Mouse (Mus musculus): ENCODE results near the gene Pdzk1ip1.

Gene Pdzk1ip1

GRCm38 (mm10) chr4:115075204-115075915 lies 13.1 kb upstream of the Pdzk1ip1 start:
- DNase-seq (ENCODE audit: low read depth, low spot score): peak; percentile 13

- peak; percentile 9 for DNase-seq (ENCODE audit: low read depth, low spot score)
These were observed 9.4 kb upstream of the Pdzk1ip1 start for GRCm38 (mm10) chr4:115078892-115079820.

GRCm38 (mm10) chr4:115079821-115080349 lies 8.6 kb upstream of the Pdzk1ip1 start:
- no peak for DNase-seq (ENCODE audit: low read depth, low spot score)

DNA sequence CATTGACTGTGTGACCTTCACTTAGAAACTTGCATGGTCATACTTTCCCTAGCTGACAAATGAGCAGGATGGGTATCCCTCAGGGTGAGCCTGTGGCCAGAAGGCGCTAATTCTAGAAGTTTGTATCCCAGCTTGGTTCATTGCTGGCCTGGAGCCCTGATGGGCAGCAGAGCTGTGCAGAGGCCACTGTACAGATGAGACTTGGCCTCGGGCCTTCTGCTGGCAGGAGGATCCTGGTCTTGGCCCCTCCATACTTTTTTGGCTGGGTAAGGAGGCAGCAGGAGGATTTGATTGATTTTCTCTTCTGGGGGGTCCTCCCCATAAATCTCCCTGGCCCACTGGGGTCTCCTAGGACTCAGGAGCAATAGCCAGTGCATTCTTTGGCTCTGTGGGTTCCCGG lies 5.5 kb upstream of the Pdzk1ip1 start:
- DNase-seq (ENCODE audit: low read depth, low spot score): no peak

DNA sequence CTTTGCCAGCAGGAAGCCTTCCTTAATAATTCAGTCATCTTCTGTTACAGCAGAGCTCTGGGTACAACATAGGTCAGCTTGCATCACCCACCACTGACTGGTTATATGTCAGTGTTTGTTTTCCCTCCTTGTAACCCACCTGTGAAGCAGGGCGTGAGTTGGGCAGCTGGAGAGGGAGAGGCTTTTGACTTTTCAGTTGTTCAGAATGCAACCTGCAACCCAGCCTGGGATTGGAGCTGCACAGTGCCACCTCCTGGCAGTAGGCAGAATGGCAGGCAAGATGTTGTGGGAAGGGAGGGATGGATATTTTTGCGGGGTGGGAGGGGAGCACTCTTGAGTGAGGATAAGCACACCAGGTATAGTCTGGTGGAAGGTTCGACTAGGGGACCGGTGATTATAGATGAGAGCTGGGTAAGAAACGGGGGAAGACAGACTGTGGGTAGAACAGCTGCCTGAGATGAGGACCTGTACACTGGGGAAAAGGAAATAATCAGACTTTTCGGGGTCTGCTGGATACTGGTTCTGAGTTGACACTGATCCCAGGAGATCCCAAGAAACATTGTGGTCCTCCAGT lies 2.9 kb upstream of the Pdzk1ip1 start:
- peak; percentile 62 for DNase-seq (ENCODE audit: low read depth, low spot score)

DNA sequence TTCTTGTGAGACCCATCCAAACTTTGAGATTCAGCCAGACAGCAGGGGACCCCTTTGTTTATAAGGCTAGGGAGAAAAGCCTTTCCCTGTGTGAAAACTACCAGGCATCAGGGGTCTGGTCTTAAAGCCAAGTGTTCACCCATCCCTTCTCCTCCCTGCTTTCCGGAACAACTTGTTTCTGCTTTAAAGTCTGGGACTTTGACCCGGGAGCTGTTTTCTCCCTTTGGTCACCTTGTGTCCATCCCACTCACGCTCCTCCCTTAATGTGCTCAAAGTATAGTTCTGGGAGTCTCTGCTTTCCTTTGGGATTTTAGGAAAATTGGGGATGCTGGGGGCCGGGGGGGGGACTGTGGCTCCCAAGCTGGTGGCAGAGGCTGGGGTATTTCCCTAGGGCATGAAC lies 2.3 kb upstream of the Pdzk1ip1 start:
- DNase-seq (ENCODE audit: low read depth, low spot score): no peak

- no peak for DNase-seq (ENCODE audit: low read depth, low spot score)
These were observed 1.6 kb upstream of the Pdzk1ip1 start for GRCm38 (mm10) chr4:115086763-115087415.

GRCm38 (mm10) chr4:115090592-115090991 lies 2.1 kb downstream of the Pdzk1ip1 start:
- no peak for DNase-seq (ENCODE audit: low read depth, low spot score)

GRCm38 (mm10) chr4:115091806-115092205 lies 3.3 kb downstream of the Pdzk1ip1 start:
- no peak for DNase-seq (ENCODE audit: low read depth, low spot score)

- DNase-seq (ENCODE audit: low read depth, low spot score): no peak
These were observed 4.9 kb downstream of the Pdzk1ip1 start for GRCm38 (mm10) chr4:115093331-115093864.

DNA sequence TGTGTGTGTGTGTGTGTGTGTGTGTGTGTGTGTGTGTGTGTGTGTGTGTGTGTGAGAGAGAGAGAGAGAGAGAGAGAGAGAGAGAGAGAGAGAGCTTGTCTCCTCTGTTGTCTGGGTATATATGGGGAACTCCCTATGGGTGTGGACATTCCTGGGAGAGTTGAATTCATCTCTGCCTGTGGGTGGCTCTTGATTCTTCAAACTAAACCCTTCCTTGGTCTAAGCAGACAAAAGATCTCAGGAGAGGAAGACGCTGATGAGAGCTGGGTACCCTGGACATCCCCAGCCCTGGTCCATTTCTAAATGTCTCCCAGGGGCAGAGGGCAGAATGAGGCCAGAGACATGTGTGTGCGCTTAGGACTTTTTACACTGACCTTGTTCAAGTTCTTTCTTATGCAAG lies 5.5 kb downstream of the Pdzk1ip1 start:
- peak; percentile 25 for DNase-seq (ENCODE audit: low read depth, low spot score)

DNA sequence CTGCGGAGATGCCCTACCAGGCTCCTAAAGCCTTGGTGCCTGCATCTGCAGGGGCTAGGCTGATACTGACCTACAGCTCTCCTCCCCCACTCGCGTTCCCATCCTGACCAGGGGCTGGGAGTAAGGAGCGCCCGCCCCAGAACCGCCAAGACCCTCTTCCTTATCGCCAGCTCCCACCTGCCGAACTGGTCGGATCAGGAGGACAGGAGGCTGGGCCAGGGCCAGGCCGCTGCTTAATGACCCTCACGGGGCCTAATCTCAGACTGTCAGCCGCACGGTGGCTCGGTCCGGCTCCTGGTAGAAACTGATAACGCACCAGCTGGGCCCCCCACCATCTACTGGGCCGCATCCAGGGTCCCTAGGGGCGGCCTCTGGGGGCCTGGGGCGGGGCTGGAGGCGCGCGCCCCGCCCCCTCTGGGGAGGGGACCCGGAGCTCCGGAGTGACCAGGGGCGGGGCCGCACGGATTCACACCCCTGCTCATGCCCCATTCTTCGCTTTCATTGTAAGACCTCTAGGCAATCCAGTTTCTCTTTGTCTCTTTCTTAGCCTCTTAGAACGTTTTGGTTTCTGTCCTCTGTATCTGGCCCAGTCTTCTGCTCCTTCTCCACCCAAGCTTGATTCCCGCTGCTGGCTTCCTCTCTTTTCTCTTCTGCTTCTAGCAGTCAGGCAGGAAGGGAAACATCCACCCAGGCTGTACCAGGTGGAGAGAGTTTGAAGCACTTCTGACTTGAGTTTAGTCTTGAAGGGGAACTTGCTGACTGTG lies 7.3 kb downstream of the Pdzk1ip1 start:
- peak; percentile 43 for DNase-seq (ENCODE audit: low read depth, low spot score)

DNA sequence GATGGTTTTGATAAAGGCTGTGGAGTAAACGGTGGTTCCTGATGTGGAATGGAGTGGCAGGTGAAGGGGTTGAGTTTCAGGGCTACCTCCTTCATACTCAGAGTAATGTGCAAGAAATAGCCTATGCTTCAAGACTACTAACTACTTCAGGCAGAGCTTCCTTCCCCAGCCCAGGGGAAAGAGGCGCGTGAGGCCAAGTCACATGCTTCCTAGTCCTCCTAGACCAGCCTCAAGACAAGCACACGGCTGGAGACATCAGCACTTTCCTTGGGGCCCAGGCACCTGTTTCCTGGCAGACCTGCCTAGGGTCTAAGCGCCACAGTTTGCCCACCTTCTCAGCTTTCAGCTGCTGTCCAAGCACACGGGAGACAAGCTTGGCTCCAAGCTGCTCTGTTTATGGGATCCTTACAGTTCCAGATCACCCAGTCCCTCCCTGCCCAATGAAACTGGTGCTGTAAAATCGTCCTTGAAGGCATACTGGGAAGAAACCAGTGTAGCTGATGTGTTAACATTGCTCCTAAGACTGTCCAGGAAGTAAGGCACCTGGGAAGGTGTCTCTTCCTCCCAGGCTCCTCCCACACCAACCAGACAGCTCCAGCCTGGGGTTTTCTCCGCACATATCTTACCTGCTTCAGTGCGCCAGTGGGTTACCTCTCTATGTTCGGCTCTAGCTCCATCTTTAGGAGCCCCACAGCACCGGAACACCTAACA lies 8.1 kb downstream of the Pdzk1ip1 start:
- no peak for DNase-seq (ENCODE audit: low read depth, low spot score)

GRCm38 (mm10) chr4:115097146-115097496 lies 8.6 kb downstream of the Pdzk1ip1 start:
- DNase-seq (ENCODE audit: low read depth, low spot score): peak; percentile 25

DNA sequence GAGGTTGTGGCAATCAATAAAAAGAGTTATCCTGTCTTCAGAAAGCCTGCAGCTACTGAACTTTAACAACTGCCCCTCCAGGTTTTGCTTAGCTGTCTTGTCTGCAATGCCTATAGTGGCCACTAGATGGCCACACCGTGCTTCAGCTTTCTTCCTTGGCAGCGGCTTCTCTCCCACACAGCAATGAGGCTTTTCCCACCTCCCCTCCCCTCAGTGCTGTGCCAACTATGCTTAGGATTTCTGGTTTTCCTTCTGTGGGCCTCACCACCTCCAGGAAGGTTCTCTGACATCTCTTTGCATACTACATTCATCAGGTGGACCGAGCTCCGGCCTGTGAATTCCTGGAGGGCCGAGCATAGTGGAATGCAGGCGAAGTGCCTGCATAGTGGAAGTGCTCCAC lies 13.2 kb downstream of the Pdzk1ip1 start:
- DNase-seq (ENCODE audit: low read depth, low spot score): peak; percentile 73

DNA sequence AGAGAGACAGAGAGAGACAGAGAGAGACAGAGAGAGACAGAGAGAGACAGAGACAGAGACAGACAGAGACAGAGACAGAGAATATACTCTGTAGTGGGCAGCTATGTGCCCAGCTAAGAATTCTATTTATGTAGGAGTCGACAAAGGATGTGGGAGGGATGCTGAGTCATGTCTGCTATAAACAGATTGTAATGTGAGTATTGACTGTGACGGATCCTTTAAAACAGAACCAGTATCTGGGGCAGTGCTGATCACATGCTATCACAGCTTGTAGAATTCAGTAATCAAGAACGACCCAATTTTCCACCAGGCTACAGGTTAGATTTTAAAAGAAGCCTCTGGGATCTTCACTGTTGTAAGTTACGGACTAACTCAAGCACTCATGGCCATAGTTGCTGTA lies 15.0 kb downstream of the Pdzk1ip1 start:
- DNase-seq (ENCODE audit: low read depth, low spot score): no peak

DNA sequence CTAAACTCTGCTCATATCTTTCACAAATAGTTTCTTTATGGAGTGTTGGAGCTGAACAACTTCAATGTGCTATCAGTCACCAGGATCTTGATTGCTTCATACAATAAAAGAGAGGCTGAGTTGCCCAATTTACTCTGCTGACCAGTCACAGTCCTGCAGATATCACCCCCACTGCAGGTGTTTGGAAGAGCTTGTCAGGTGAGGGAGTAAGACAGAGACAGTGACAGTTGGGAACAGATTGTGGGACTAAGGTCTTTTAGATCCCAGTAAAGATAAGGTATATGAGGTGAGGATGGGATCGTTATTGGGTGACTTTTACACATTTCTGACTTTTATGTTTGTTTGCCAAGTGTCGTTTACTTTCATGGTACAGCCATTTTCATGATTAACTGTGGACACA lies 22.7 kb downstream of the Pdzk1ip1 start:
- no peak for DNase-seq (ENCODE audit: low read depth, low spot score)

DNA sequence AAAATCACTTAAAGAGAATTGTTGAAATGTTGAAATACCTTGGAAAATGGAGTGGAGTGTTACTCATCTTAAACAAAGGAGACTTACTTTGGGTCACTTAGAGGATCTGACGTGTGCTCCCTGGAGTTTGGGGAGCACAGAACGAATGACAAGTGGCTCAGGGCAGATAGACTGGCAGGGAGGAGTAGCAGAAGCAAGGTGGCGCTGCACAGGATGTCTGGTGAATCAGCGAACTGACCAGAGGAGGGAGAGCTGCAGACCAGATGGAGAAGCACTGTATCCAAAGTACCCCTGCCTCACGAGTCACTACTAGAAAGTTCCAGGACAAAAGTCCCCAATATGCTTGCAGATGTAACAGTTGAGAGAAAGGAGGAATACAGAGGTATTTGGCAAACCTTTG lies 24.8 kb downstream of the Pdzk1ip1 start:
- DNase-seq (ENCODE audit: low read depth, low spot score): no peak

- DNase-seq (ENCODE audit: low read depth, low spot score): no peak
These were observed 31.1 kb downstream of the Pdzk1ip1 start for GRCm38 (mm10) chr4:115119642-115120041.

DNA sequence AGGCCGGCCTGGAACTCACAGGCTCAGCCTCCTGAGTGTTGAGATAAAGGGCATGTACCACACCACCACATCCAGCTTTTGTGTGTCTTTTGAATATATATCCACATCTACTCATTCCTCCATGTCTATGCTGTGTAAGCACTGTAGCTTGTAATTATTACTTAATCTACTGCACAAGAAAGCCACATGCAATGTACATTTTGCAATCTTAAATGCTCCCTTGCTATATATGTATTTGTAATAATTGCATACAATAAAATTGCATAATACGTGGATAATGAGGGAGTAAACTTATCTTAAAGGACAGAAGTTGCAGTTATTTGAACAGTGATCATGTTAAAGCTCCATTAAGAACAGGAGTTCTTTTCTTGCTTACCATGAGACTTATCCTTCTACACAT lies 32.7 kb downstream of the Pdzk1ip1 start:
- DNase-seq (ENCODE audit: low read depth, low spot score): no peak

All from R1 (cell line).